Mouse (Mus musculus): ENCODE results near the gene Gcgr.
"Not testable (repeated sequence)": the region's sequence is repeated elsewhere in the genome, so short reads cannot be mapped to it uniquely, and the experiment has no call there.

Gcgr gene

GRCm38 (mm10) chr11:120539285-120540014, 9.0 kb downstream of the Gcgr start:
- DNase-seq, result peak; percentile 79

DNA sequence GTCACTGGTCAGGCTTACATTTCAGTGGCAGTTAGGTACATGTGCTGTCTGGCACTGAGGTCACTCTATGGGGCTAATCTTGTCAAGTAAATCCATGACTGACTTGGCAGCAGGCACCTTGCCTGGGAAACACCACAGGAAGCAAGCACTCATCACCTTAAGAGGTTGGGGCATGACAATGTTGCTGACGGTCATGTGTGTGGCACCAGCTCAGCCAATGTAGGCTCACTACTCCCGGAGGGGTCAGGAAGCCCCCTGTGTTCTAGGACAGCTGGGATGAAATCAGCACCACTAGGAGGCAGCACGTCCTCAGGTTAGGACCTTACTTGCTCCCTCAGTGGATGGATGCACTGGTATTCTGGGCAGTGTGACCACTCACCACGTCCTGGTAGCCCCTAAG, 11.4 kb downstream of the Gcgr start:
- peak; percentile 33 for DNase-seq

DNA sequence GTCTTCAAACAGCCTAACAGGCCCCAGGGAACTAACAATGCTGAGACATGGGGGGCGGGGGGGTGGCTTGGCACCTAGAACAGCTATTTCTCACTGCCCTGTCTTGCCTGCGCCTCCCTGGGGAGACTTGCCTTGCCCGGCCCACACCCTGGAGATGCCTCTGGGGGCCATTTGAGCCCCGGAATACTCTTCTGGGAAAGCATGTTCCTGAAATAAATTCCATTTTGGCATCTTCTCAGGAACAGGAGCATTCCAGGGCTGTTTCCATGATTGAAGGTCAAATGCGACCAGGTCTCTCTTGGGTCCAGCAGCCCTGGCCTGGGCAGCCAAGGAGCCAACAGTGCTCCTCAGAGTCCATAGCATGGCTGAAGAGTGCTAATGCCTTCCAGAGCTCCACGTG, 11.9 kb downstream of the Gcgr start:
- DNase-seq, result peak; percentile 30

DNA sequence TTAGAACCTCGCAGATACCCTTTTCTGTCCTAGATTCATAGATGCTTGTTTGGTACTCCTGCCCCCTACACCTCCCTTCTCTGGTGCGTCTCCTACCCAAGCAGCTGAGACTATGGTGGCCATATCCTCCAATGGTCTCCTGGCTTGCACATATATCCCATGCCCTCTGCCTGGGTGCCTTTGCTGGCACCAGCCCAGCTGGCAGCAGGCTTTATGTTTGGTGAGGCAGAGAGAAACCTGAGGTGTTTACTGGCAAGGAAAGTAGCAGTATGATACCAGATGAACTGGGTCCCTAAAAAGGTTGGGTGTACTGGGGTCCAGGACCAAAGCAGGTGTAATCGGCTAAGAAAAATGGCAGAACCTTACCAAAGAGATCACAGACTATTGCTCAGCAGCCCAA, 15.5 kb downstream of the Gcgr start:
- DNase-seq, result peak; percentile 55

- peak; percentile 27 for DNase-seq
These were observed 17.0 kb downstream of the Gcgr start for GRCm38 (mm10) chr11:120547469-120547868.

- DNase-seq, result no peak
These were observed 17.7 kb downstream of the Gcgr start for GRCm38 (mm10) chr11:120548214-120548613.

GRCm38 (mm10) chr11:120548786-120549167, 18.3 kb downstream of the Gcgr start:
- no peak for DNase-seq

DNA sequence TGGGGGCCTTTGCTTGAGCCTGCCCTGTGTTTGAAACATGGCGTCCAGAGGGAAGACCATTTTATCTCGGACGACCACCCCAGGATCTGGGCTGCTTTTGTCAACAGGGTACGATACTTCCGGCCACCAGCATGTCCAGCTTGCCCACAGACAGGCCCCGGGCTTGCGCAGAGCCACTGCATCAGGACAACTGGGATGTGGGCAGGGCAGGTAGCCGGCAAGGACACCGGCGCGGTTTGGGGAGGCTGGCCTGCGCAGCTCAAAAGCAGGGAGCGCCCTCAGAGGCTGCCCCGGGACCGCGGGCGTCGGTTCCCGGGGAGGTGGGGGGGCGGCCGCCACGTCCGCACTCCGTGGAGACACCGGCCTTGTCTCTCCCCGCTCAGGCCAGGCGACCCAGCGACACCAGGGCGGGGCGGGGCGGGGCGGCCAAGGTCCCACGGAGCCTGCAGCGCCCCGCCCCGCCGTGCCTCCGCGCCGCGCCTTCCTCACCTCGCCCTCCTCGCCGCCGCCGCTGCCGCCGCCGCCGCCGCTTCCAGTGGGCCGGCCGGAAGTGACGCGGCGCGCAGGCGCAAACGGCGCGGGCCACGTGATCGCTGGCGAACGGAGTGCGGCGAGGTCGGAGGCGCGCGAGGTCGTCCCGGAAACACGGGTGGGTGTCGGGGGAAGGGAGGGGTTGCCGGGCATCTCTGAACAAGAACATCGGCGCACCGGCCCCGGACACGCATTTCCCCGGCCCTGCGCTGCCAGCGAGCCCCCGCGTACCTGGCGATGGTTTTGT, 18.9 kb downstream of the Gcgr start, which contains the start of gene Mcrip1:
Gene Mcrip1 (minus strand): TSS at position 560 of the 778 bp plus-strand sequence.
- peak; percentile 96 for DNase-seq

DNA sequence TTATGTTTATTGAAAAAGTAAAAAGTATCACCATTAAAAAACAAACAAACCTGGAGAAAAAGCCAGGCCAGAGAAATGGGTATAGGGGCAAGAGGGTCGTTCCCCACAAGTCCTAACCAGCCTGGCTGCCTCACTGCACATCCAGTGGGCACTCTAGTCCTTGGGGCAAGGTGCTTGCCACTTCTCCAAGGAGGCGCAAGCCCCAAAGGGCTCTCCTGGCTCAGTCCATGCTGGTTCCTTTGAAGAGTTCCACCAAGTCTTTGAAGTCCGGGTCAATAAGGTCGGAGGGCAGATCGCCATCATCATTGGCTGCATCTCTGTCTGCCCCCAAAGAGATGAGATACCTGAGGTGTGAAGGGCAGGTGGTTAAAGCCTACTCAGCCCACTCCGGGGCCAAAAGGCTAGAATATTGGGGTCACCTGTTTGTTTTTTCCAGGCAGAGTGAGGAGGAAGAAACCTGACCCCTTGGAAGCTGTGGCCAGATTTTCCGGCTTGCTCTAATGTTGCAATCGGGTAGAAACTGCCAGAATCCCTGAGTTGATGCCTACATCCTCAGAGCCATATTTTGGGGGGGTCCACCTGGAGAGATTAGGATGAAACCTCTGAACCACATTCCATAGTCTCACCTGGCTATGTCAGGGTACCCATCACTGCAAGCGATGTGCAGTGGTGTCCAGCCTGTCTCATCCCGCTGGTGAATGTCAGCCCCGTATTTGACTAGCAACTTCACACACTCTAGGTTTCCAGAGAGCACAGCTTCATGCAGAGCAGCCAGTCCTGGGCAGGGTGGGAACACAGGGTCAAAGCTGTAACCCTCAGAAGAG, 19.7 kb downstream of the Gcgr start:
- peak; percentile 22 for DNase-seq

- no peak for DNase-seq
These were observed 20.4 kb downstream of the Gcgr start, which contains the start of gene Ppp1r27 for GRCm38 (mm10) chr11:120550810-120551440. Ppp1r27 (minus strand) TSS chr11:120551132.

- DNase-seq, result no peak
These were observed 22.2 kb downstream of the Gcgr start for GRCm38 (mm10) chr11:120552736-120553135.

GRCm38 (mm10) chr11:120554834-120555233, 24.3 kb downstream of the Gcgr start:
- no peak for DNase-seq

DNA sequence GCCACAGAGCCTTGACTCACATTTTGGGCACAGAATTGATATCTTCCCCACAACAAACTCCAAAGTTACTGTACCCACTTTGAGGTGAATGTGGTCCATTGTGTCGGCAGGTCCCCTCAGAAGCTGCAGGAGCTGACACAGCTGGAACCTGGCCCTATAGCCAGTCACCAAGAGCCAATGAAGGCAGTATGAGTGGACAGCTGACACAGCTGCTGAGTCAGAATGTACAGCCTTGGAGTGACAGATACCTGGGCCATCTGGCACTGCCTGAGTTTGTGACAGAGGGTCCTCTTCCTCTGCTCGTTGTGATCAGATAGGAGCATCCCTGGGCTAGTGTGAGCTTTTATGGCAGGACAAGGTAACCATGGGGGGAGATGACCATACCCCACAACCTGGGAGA, 24.8 kb downstream of the Gcgr start:
- no peak for DNase-seq

- not testable (repeated sequence) for DNase-seq
These were observed 28.3 kb downstream of the Gcgr start for GRCm38 (mm10) chr11:120558843-120559242.

GRCm38 (mm10) chr11:120560952-120561728, 30.6 kb downstream of the Gcgr start:
- no peak for DNase-seq

DNA sequence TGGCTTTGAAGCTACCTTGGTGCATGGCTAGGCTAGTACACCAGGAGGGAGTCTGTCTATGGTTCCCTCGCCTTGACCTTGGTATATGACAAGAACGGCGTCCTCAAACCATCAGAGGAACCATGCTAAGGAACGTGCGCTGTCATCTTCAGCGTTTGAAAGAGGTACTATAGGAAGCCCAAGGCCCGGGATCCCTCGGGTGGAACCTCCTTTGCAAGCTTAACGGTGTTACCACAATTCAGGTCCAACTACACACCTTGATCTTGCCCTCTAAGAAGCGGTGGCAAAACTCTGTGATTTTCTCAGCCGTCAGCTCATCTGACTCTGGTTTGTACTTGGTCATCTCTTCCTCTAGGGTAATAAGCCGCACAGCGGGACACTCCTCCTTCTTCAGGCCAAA, 32.5 kb downstream of the Gcgr start:
- no peak for DNase-seq

DNA sequence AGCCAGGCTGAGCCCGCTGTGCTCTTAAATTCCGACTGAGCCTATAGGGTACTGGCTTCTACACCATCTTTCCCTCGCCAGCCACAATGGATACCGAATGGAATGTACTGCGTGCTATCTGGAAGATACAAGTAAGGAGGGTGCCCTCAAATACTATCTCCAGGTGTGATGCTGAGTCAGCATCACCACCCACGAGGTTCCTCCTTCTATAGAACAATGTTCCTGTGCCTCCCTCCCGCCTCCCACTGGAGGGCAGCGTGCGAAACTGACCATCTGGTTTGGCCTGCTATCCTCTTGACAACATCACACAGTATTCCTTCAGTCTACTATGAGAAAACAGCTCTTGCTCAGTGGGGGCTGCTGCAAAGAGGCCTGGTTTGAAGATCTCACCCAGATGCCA, 34.6 kb downstream of the Gcgr start:
- no peak for DNase-seq

GRCm38 (mm10) chr11:120568324-120568723, 37.8 kb downstream of the Gcgr start:
- no peak for DNase-seq

- DNase-seq, result no peak
These were observed 40.6 kb downstream of the Gcgr start for GRCm38 (mm10) chr11:120571122-120571521.

DNA sequence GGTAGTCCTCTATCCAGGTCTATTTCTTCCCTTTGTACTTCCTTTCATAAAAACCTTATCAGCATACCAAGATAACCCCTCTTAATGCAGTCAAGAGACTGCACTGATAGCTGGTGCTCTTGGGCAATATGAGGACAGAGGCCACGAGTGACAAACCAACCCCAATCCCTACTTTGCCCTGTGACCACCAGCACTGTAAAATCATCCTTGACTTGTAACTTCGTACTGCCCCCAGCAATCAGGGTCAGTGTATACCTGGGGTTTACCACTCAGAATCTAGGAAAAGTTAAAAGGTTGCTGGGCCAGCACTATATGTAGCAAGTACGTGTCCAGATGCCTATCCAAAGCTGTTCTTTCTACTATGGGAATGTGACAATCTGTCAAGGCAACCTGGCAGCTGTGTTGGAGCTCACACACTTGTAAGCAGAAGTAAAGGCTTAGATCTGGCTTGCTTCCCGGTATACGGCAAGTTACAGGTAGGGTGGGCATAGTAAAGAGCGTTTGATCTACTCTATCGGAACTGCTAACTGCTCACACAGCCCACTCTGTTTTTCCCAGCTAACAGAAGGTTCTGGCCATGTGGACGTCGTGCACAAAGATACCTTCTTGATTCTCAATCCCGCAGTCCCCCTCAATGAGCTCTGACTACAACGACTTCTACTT, 41.4 kb downstream of the Gcgr start:
- DNase-seq, result no peak

- DNase-seq, result no peak
These were observed 41.9 kb downstream of the Gcgr start for GRCm38 (mm10) chr11:120572417-120572751.

Measured in kidney, postnatal 14 days (tissue).